10 mouse cellular contexts compared by ENCODE assay signal in the genomic region with DNA sequence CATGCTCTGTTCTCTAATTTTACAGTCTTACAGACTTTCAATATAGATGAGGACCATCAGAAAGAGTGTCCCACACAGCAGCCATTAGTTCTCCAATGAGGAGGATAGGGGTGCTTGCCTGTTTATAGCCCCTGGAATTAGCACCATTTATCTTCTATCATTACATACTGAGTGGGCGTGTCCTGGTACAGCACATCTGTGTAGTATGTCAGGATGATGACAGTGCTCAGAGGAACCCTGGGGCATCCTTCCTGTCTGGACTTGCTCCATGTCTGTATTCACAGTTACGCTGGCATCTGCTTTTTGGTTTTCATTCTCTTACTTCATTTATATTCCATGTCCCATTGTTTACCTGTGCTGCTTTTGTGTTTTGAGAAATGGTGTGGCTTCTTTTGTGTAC.
"Had no signal": no experiment of that assay in that cellular context is flagged by ENCODE, and none has a peak within 500 bp of the region (broad histone marks: within the 10 kb centered on the region; RNA-seq: fewer than 3 reads in every experiment).

No protein-coding gene starts in this region.

- H3K9me3 ChIP-seq: limb, embryonic 15.5 days; liver, embryonic 12.5 days; lung, embryonic 15.5 days; megakaryocyte, embryonic 14.5 days; midbrain, embryonic 12.5 days; stomach, embryonic 15.5 days had no signal

- DNase-seq: thymus, adult 2 months; thymus, postnatal 25 days had no signal

- H3K9ac ChIP-seq: limb, embryonic 15.5 days; liver, embryonic 12.5 days; lung, embryonic 15.5 days; midbrain, embryonic 12.5 days; stomach, embryonic 15.5 days had no signal

- H3K4me3 ChIP-seq: limb, embryonic 15.5 days; liver, embryonic 12.5 days; lung, embryonic 15.5 days; megakaryocyte, embryonic 14.5 days; midbrain, embryonic 12.5 days; stomach, embryonic 15.5 days had no signal

- H3K27me3 ChIP-seq: limb, embryonic 15.5 days; liver, embryonic 12.5 days; lung, embryonic 15.5 days; megakaryocyte, embryonic 14.5 days; midbrain, embryonic 12.5 days; stomach, embryonic 15.5 days had no signal

- H3K4me1 ChIP-seq: limb, embryonic 15.5 days; liver, embryonic 12.5 days; lung, embryonic 15.5 days; megakaryocyte, embryonic 14.5 days; midbrain, embryonic 12.5 days; stomach, embryonic 15.5 days had no signal

- H3K27ac ChIP-seq: kidney, postnatal 0 days; limb, embryonic 15.5 days; liver, embryonic 12.5 days; lung, embryonic 15.5 days; macrophage; midbrain, embryonic 12.5 days; stomach, embryonic 15.5 days had no signal

- ATAC-seq: liver, embryonic 12.5 days had no signal

- H3K36me3 ChIP-seq: limb, embryonic 15.5 days; liver, embryonic 12.5 days; lung, embryonic 15.5 days; midbrain, embryonic 12.5 days; stomach, embryonic 15.5 days had no signal

- H3K4me2 ChIP-seq: limb, embryonic 15.5 days; liver, embryonic 12.5 days; lung, embryonic 15.5 days; midbrain, embryonic 12.5 days; stomach, embryonic 15.5 days had no signal
